Mouse (Mus musculus): ENCODE measurements around the gene Ksr1.
A peak's percentile ranks its signal among the peaks of the same experiment; 100 is the strongest.

Gene Ksr1

GRCm38 (mm10) chr11:79092802-79093201 lies 53.4 kb downstream of the Ksr1 start:
- DNase-seq: no peak

GRCm38 (mm10) chr11:79092245-79092644 lies 54.0 kb downstream of the Ksr1 start:
- DNase-seq: no peak

- DNase-seq: no peak
Observed at GRCm38 (mm10) chr11:79089756-79090155, 56.5 kb downstream of the Ksr1 start.

- no peak for DNase-seq
Observed at GRCm38 (mm10) chr11:79089027-79089426, 57.2 kb downstream of the Ksr1 start.

- no peak for DNase-seq
Observed at GRCm38 (mm10) chr11:79088325-79088724, 57.9 kb downstream of the Ksr1 start.

GRCm38 (mm10) chr11:79087731-79088311 lies 58.4 kb downstream of the Ksr1 start:
- peak; percentile 43 for DNase-seq

GRCm38 (mm10) chr11:79086787-79087186 lies 59.4 kb downstream of the Ksr1 start:
- DNase-seq: no peak

- DNase-seq: no peak
Observed at GRCm38 (mm10) chr11:79085059-79085458, 61.1 kb downstream of the Ksr1 start.

GRCm38 (mm10) chr11:79083018-79083441 lies 63.2 kb downstream of the Ksr1 start:
- peak; percentile 55 for DNase-seq

GRCm38 (mm10) chr11:79080965-79081891 lies 65.0 kb downstream of the Ksr1 start:
- no peak for DNase-seq

GRCm38 (mm10) chr11:79080081-79080480 lies 66.1 kb downstream of the Ksr1 start:
- no peak for DNase-seq

GRCm38 (mm10) chr11:79076484-79076883 lies 69.7 kb downstream of the Ksr1 start:
- no peak for DNase-seq

- DNase-seq: no peak
Observed at GRCm38 (mm10) chr11:79075044-79075443, 71.2 kb downstream of the Ksr1 start.

- DNase-seq: no peak
Observed at GRCm38 (mm10) chr11:79074611-79075010, 71.6 kb downstream of the Ksr1 start.

GRCm38 (mm10) chr11:79073583-79073982 lies 72.6 kb downstream of the Ksr1 start:
- DNase-seq: no peak

GRCm38 (mm10) chr11:79072108-79072507 lies 74.1 kb downstream of the Ksr1 start:
- DNase-seq: no peak

- DNase-seq: no peak
Observed at GRCm38 (mm10) chr11:79071082-79071972, 74.9 kb downstream of the Ksr1 start.

GRCm38 (mm10) chr11:79069453-79070153 lies 76.6 kb downstream of the Ksr1 start:
- no peak for DNase-seq

- DNase-seq: no peak
Observed at GRCm38 (mm10) chr11:79067172-79067571, 79.0 kb downstream of the Ksr1 start.

- DNase-seq: no peak
Observed at GRCm38 (mm10) chr11:79066191-79066530, 80.0 kb downstream of the Ksr1 start.

GRCm38 (mm10) chr11:79065463-79066190 lies 80.6 kb downstream of the Ksr1 start:
- DNase-seq: peak; percentile 77

- no peak for DNase-seq
Observed at GRCm38 (mm10) chr11:79064311-79064710, 81.9 kb downstream of the Ksr1 start.

Data from kidney, adult 9 months (tissue).